Mouse (Mus musculus) liver, adult 2 months (tissue): ENCODE data around the gene Bcl2l11.

Experiments used
- CTCF ChIP-seq: fragments of 200-500 bp; IDR thresholded peaks from 2 replicates; pipeline ENCODE4 v1.5.1; 2011; ENCODE audit warnings: low read depth, low read length, control low read depth
- POLR2A ChIP-seq: fragments of 200-500 bp; IDR thresholded peaks from 2 replicates; pipeline ENCODE4 v1.6.1; 2011; ENCODE audit warnings: low read length, control low read depth; ENCODE audit not compliant: insufficient read depth; ENCODE audit errors: extremely low read depth

GRCm38 (mm10) chr2:128127121-128127671 is 1.4 kb downstream of the Bcl2l11 start:
- TF ChIP-seq POLR2A (peak; percentile 76; the same call in 1 of the 2 replicates), CTCF (no peak)
